Mouse (Mus musculus): ENCODE data around the gene Arfip1.

DNA sequence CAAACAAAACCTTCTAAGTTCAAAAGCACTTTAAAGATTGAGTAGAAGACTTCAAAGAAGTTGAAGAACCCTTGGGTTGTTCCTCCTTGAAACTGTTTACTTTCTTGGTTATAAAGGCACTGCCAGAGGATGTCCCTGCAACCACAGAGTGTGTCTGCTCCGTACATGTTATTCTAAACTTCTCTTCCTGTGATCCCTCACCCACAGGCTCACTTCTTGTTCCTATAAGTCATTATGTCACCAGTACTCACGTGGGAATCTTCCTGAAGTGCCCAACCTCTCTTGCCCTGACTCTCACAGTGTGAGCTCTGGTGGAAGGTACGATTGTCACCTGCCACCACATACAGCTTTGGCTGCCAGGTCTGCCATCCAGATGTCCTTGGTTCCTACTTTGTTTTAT lies 39.6 kb upstream of the Arfip1 start:
- TF ChIP-seq CTCF (conservative IDR thresholded peaks at IDR 0.05; ENCODE audit: insufficient read depth, insufficient read length, low read depth, low read length) (no peak), POLR2A (IDR thresholded peaks at IDR 0.05; ENCODE audit: low read depth, low read length) (no peak)
